Mouse (Mus musculus): ENCODE measurements at regions not wholly inside any gene's neighbourhood (a gene's known extent, or its start where the extent isn't known, plus 50 kb on each side); places are given as distances from the start of the nearest gene placed in this dataset.

DNA sequence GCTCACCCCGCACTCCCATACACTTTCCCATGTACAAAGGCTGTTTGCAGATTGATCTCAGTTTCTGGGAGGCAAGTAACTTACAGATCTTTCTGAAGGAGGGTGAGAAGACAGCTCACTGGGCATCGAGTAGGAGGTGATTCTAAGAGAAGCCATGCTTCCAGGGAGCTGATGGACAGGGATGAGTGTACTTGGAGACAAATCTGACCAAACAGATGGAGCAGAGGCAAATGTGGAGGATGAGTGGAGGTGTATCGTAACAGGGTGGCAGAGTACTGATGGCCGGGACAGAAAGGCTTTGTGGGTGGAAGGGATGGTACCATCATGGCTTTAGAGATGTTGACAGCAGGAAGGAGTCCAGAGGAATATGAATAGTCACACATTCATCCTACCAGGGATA, 212.4 kb downstream of the Fam84a start:
- TF ChIP-seq CTCF (IDR thresholded peaks at IDR 0.05; ENCODE audit: low read depth) (no peak), EP300 (IDR thresholded peaks at IDR 0.05; ENCODE audit: low read depth) (no peak)

Data from heart, postnatal 0 days (tissue).